Comparison of ENCODE assay signal across 22 mouse cellular contexts in the genomic region with DNA sequence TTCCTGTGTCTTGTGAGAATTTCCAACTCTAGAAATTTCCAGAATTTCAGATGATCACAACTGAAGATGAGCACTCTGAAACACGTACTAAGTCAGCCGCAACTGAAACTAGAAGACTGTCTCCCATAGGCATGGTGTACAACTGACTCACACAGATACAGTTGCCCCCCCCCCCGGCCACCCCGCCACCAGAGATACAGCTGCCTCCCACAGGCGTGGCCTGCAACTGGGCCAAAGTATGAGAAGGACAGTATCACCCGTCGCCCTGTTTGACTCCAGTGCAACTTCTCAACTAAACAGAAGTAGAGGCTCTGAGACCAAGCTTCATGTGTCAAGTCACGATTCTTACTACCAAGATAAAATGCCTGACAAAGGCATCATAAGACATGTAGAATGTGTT. TPM values are rescaled to one million over a fixed set of nuclear protein-coding genes. Genes with fewer than 3 reads are reported as not detected.
DNase-seq lines count a peak whose midpoint lies in the region; ATAC-seq lines count a peak whose summit lies in the region.
"Had no signal": no experiment of that assay in that cellular context is flagged by ENCODE, and none has a peak within 500 bp of the region (broad histone marks: within the 10 kb centered on the region; RNA-seq: fewer than 3 reads in every experiment).

No protein-coding gene starts in this region.

- H3K4me2 ChIP-seq in forebrain, embryonic 13.5 days = no peak overlapping the region
- H3K4me2 ChIP-seq in liver, embryonic 11.5 days = no peak overlapping the region
- H3K4me2 ChIP-seq: embryonic facial prominence, embryonic 15.5 days; heart, embryonic 13.5 days; midbrain, embryonic 12.5 days; neural tube, embryonic 13.5 days had no signal

- H3K9ac ChIP-seq in forebrain, embryonic 13.5 days = no peak overlapping the region
- no peak overlapping the region for H3K9ac ChIP-seq in liver, embryonic 11.5 days (ENCODE audit: low read depth, low read length)
- H3K9ac ChIP-seq: embryonic facial prominence, embryonic 15.5 days; heart, embryonic 13.5 days; midbrain, embryonic 12.5 days; neural tube, embryonic 13.5 days had no signal

- H3K27ac ChIP-seq in forebrain, embryonic 13.5 days = 0 out of 2 replicates have a peak overlapping the region, but pooled peaks have one; percentile 76
- H3K27ac ChIP-seq in forebrain, embryonic 10.5 days = no peak overlapping the region
- no peak overlapping the region for H3K27ac ChIP-seq in liver, embryonic 11.5 days (ENCODE audit: low read depth, low read length)
- H3K27ac ChIP-seq: embryonic facial prominence, embryonic 15.5 days; heart, embryonic 13.5 days; midbrain, embryonic 12.5 days; neural tube, embryonic 13.5 days had no signal

- peaks cover 24% of the 10 kb centered on the region for H3K4me1 ChIP-seq in forebrain, embryonic 13.5 days
- peaks cover 13% of the 10 kb centered on the region for H3K4me1 ChIP-seq in forebrain, embryonic 10.5 days
- H3K4me1 ChIP-seq in liver, embryonic 11.5 days (replicated peaks; ENCODE audit: control insufficient read depth, insufficient read depth, low read length) = peaks cover 29% of the 10 kb centered on the region

- no peak for DNase-seq in forebrain, embryonic 10.5 days (ENCODE audit: extremely low spot score, low spot score)
- peak; percentile 28 for DNase-seq in c-Kit-positive CD71-positive TER-119-negative erythroid progenitor cells, embryonic 14.5 days (ENCODE audit: low read depth)
- DNase-seq in liver, embryonic 11.5 days (ENCODE audit: low spot score) = no peak
- DNase-seq in cerebellum, adult 11 months = no peak
- DNase-seq in adrenal gland, adult 18-20 months (ENCODE audit: low spot score in 2 of 2) = no peak
- DNase-seq: adrenal gland, postnatal 10 days; cerebellum, adult 18-20 months; cerebellum, postnatal 25 days; heart, postnatal 4 days; kidney, adult 2 months; kidney, postnatal 36 days; lung, adult 2 months; lung, postnatal 4 days; thymus, postnatal 14 days had no signal

- H3K27me3 ChIP-seq in forebrain, embryonic 13.5 days = no peaks in the 10 kb centered on the region
- H3K27me3 ChIP-seq in forebrain, embryonic 10.5 days (ENCODE audit: poor library complexity, severe bottlenecking) = no peaks in the 10 kb centered on the region
- no peaks in the 10 kb centered on the region for H3K27me3 ChIP-seq in liver, embryonic 11.5 days (replicated peaks; ENCODE audit: control insufficient read depth, insufficient read depth, low read length)
- H3K27me3 ChIP-seq: embryonic facial prominence, embryonic 15.5 days; heart, embryonic 13.5 days; midbrain, embryonic 12.5 days; neural tube, embryonic 13.5 days; Patski had no signal

- H3K9me3 ChIP-seq in forebrain, embryonic 13.5 days (replicated peaks) = no peaks in the 10 kb centered on the region
- no peaks in the 10 kb centered on the region for H3K9me3 ChIP-seq in forebrain, embryonic 10.5 days
- H3K9me3 ChIP-seq in liver, embryonic 11.5 days (ENCODE audit: control insufficient read depth, low read length) = no peaks in the 10 kb centered on the region
- H3K9me3 ChIP-seq: embryonic facial prominence, embryonic 15.5 days; heart, embryonic 13.5 days; midbrain, embryonic 12.5 days had no signal

- no peaks in the 10 kb centered on the region for H3K36me3 ChIP-seq in forebrain, embryonic 13.5 days (ENCODE audit: poor library complexity, severe bottlenecking)
- H3K36me3 ChIP-seq in forebrain, embryonic 10.5 days (replicated peaks) = no peaks in the 10 kb centered on the region
- H3K36me3 ChIP-seq in liver, embryonic 11.5 days (ENCODE audit: control insufficient read depth, insufficient read depth, low read length) = no peaks in the 10 kb centered on the region
- H3K36me3 ChIP-seq: embryonic facial prominence, embryonic 15.5 days; heart, embryonic 13.5 days; midbrain, embryonic 12.5 days; neural tube, embryonic 13.5 days had no signal

- ATAC-seq in forebrain, embryonic 13.5 days = no peak
- ATAC-seq in liver, embryonic 11.5 days (replicated peaks; ENCODE audit: low FRiP score) = peak; percentile 68
- ATAC-seq in megakaryocyte progenitor cell, adult 5-6 weeks (replicated peaks; ENCODE audit: poor library complexity) = peak; percentile 50
- ATAC-seq: CD4-positive, CD25-positive, alpha-beta regulatory T cell, adult 4 months; Patski had no signal

- WGBS in forebrain, embryonic 13.5 days = 92% methylated on average over 8 of the region's 8 CpGs
- WGBS in forebrain, embryonic 10.5 days = 84% methylated on average over 8 of the region's 8 CpGs
- WGBS in liver, embryonic 11.5 days = 73% methylated on average over 8 of the region's 8 CpGs

- no peak overlapping the region for H3K4me3 ChIP-seq in forebrain, embryonic 13.5 days
- no peak overlapping the region for H3K4me3 ChIP-seq in forebrain, embryonic 10.5 days
- no peak overlapping the region for H3K4me3 ChIP-seq in liver, embryonic 11.5 days (ENCODE audit: low read depth, low read length)
- H3K4me3 ChIP-seq: embryonic facial prominence, embryonic 15.5 days; heart, embryonic 13.5 days; midbrain, embryonic 12.5 days; neural tube, embryonic 13.5 days had no signal

RNA-seq across cellular contexts. Expression of a gene that starts 1.2 kb away (rescaled TPM):
- polyA plus RNA-seq in forebrain, embryonic 13.5 days (2015; fragmentation: Nextera tagmentation; extraction: Ambion mirVana) = 15.8 and 20.0 TPM in 2 replicates
- polyA plus RNA-seq in forebrain, embryonic 10.5 days (2016; fragmentation: Nextera tagmentation; extraction: Ambion mirVana) = 1.5 and 2.2 TPM in 2 replicates
- 9.4 and 11.4 TPM in 2 replicates for polyA plus RNA-seq in liver, embryonic 11.5 days (2014; fragmentation: Nextera tagmentation; extraction: Ambion mirVana)
- total RNA-seq in megakaryocyte progenitor cell, adult 5-6 weeks (2015) = 37.6 and 50.4 TPM in 2 replicates
- 24.0 and 28.9 TPM in 2 replicates for total RNA-seq in megakaryocyte progenitor cell, adult 5-6 weeks (2017)
- total RNA-seq in adrenal gland, adult 18-20 months (2021) = 1 to 10 TPM; 3.7 to 3.8 TPM
